Mouse (Mus musculus): ENCODE results near the gene Fibcd1.

GRCm38 (mm10) chr2:31787029-31787428 lies 58.8 kb downstream of the Fibcd1 start:
- TF ChIP-seq EP300 (IDR thresholded peaks at IDR 0.05; ENCODE audit: low read depth) (no peak), CTCF (IDR thresholded peaks at IDR 0.05; ENCODE audit: low read depth) (peak; percentile 88)
